Mouse (Mus musculus): ENCODE data around the gene Pde10a.

- TF ChIP-seq CTCF (IDR thresholded peaks at IDR 0.05; ENCODE audit: low read depth, low read length) (no peak), POLR2A (IDR thresholded peaks at IDR 0.05; ENCODE audit: borderline replicate concordance, low read depth, low read length) (no peak)
Measured at GRCm38 (mm10) chr17:8745334-8745733, 220.2 kb downstream of the Pde10a start.
